Mouse (Mus musculus): Measurements from ENCODE around the gene Nfib. TPM values are rescaled to one million over a fixed set of nuclear protein-coding genes. Genes with fewer than 3 reads are reported as not detected.

The Nfib gene
- polyA plus RNA-seq, 1 experiment from 2014 or later: 58.4 TPM

- WGBS: 81% methylated on average over 13 of the region's 13 CpGs
- DNase-seq (ENCODE audit: low spot score) (no peak), ATAC-seq (replicated peaks; ENCODE audit: low FRiP score) (no peak)
- H3K36me3 ChIP-seq (ENCODE audit: control insufficient read depth, insufficient read depth, low read length): no peaks in the 10 kb centered on the region
- no peaks in the 10 kb centered on the region for H3K27me3 ChIP-seq (ENCODE audit: control insufficient read depth, insufficient read depth, low read length)
- H3K9ac ChIP-seq (ENCODE audit: low read length): no peak overlapping the region
- no peaks in the 10 kb centered on the region for H3K9me3 ChIP-seq (ENCODE audit: control insufficient read depth, low read length)
- H3K4me2 ChIP-seq (ENCODE audit: low read depth, low read length, severe bottlenecking): no peak overlapping the region
- H3K4me1 ChIP-seq (replicated peaks; ENCODE audit: control insufficient read depth, insufficient read depth, low read length): peaks cover 2% of the 10 kb centered on the region; the same call in 1 of the 2 replicates
- no peak overlapping the region for H3K27ac ChIP-seq (ENCODE audit: low read depth, low read length)
- no peak overlapping the region for H3K4me3 ChIP-seq (ENCODE audit: low read depth, low read length)
Observed at GRCm38 (mm10) chr4:82433926-82434705, 271.4 kb downstream of the Nfib start.

- no peaks in the 10 kb centered on the region for H3K36me3 ChIP-seq (ENCODE audit: control insufficient read depth, insufficient read depth, low read length)
- H3K27me3 ChIP-seq (ENCODE audit: control insufficient read depth, insufficient read depth, low read length): no peaks in the 10 kb centered on the region
- WGBS: 95% methylated on average over 8 of the region's 8 CpGs
- peaks cover 2% of the 10 kb centered on the region; the same call in 1 of the 2 replicates for H3K4me1 ChIP-seq (replicated peaks; ENCODE audit: control insufficient read depth, insufficient read depth, low read length)
- no peak overlapping the region for H3K27ac ChIP-seq (ENCODE audit: low read depth, low read length)
- H3K4me2 ChIP-seq (ENCODE audit: low read depth, low read length, severe bottlenecking): no peak overlapping the region
- no peak for DNase-seq (ENCODE audit: low spot score)
- no peak overlapping the region for H3K4me3 ChIP-seq (ENCODE audit: low read depth, low read length)
- no peak for ATAC-seq (replicated peaks; ENCODE audit: low FRiP score)
- no peaks in the 10 kb centered on the region for H3K9me3 ChIP-seq (ENCODE audit: control insufficient read depth, low read length)
- no peak overlapping the region for H3K9ac ChIP-seq (ENCODE audit: low read length)
Observed at GRCm38 (mm10) chr4:82431831-82432230, 273.7 kb downstream of the Nfib start.

GRCm38 (mm10) chr4:82430802-82431201, 274.7 kb downstream of the Nfib start:
- Histone ChIP-seq H3K4me2 (ENCODE audit: low read depth, low read length, severe bottlenecking) (no peak overlapping the region), H3K27ac (ENCODE audit: low read depth, low read length) (no peak overlapping the region), H3K36me3 (ENCODE audit: control insufficient read depth, insufficient read depth, low read length) (no peaks in the 10 kb centered on the region), H3K27me3 (ENCODE audit: control insufficient read depth, insufficient read depth, low read length) (no peaks in the 10 kb centered on the region), H3K9me3 (ENCODE audit: control insufficient read depth, low read length) (no peaks in the 10 kb centered on the region), H3K4me3 (ENCODE audit: low read depth, low read length) (no peak overlapping the region), H3K4me1 (replicated peaks; ENCODE audit: control insufficient read depth, insufficient read depth, low read length) (peaks cover 2% of the 10 kb centered on the region; the same call in 1 of the 2 replicates), H3K9ac (ENCODE audit: low read length) (no peak overlapping the region)
- 0 out of 2 replicates have a peak, but pooled peaks have one; percentile 39 for ATAC-seq (replicated peaks; ENCODE audit: low FRiP score)
- no peak for DNase-seq (ENCODE audit: low spot score)
- 42% methylated on average over 3 of the region's 3 CpGs for WGBS

GRCm38 (mm10) chr4:82426224-82426623, 279.3 kb downstream of the Nfib start:
- 97% methylated on average over 4 of the region's 4 CpGs for WGBS
- no peak for ATAC-seq (replicated peaks; ENCODE audit: low FRiP score)
- no peak overlapping the region for H3K9ac ChIP-seq (ENCODE audit: low read length)
- H3K4me1 ChIP-seq (replicated peaks; ENCODE audit: control insufficient read depth, insufficient read depth, low read length): 0 out of 2 replicates have a peak, but pooled peaks cover 2% of the 10 kb centered on the region
- H3K4me3 ChIP-seq (ENCODE audit: low read depth, low read length): no peak overlapping the region
- no peak overlapping the region for H3K27ac ChIP-seq (ENCODE audit: low read depth, low read length)
- DNase-seq (ENCODE audit: low spot score): no peak
- no peaks in the 10 kb centered on the region for H3K9me3 ChIP-seq (ENCODE audit: control insufficient read depth, low read length)
- no peak overlapping the region for H3K4me2 ChIP-seq (ENCODE audit: low read depth, low read length, severe bottlenecking)
- H3K27me3 ChIP-seq (ENCODE audit: control insufficient read depth, insufficient read depth, low read length): no peaks in the 10 kb centered on the region
- H3K36me3 ChIP-seq (ENCODE audit: control insufficient read depth, insufficient read depth, low read length): no peaks in the 10 kb centered on the region

GRCm38 (mm10) chr4:82418241-82418640, 287.3 kb downstream of the Nfib start:
- H3K9ac ChIP-seq (ENCODE audit: low read length): no peak overlapping the region
- WGBS: 77% methylated on average over 4 of the region's 4 CpGs
- no peak for ATAC-seq (replicated peaks; ENCODE audit: low FRiP score)

GRCm38 (mm10) chr4:82415817-82416216, 289.7 kb downstream of the Nfib start:
- no peak for ATAC-seq (replicated peaks; ENCODE audit: low FRiP score)
- DNase-seq (ENCODE audit: low spot score): no peak
- no peak overlapping the region for H3K9ac ChIP-seq (ENCODE audit: low read length)

More at GRCm38 (mm10) chr4:82418241-82418640, 287.3 kb downstream of the Nfib start:
- no peak overlapping the region for H3K4me2 ChIP-seq (ENCODE audit: low read depth, low read length, severe bottlenecking)
- no peaks in the 10 kb centered on the region for H3K9me3 ChIP-seq (ENCODE audit: control insufficient read depth, low read length)
- no peaks in the 10 kb centered on the region; the same call in 1 of the 2 replicates for H3K4me1 ChIP-seq (replicated peaks; ENCODE audit: control insufficient read depth, insufficient read depth, low read length)
- H3K4me3 ChIP-seq (ENCODE audit: low read depth, low read length): no peak overlapping the region
- H3K27ac ChIP-seq (ENCODE audit: low read depth, low read length): no peak overlapping the region
- H3K27me3 ChIP-seq (ENCODE audit: control insufficient read depth, insufficient read depth, low read length): no peaks in the 10 kb centered on the region
- no peaks in the 10 kb centered on the region for H3K36me3 ChIP-seq (ENCODE audit: control insufficient read depth, insufficient read depth, low read length)
- no peak for DNase-seq (ENCODE audit: low spot score)

GRCm38 (mm10) chr4:82412651-82413050, 292.9 kb downstream of the Nfib start:
- Histone ChIP-seq H3K4me2 (ENCODE audit: low read depth, low read length, severe bottlenecking) (no peak overlapping the region), H3K9me3 (ENCODE audit: control insufficient read depth, low read length) (no peaks in the 10 kb centered on the region), H3K36me3 (ENCODE audit: control insufficient read depth, insufficient read depth, low read length) (no peaks in the 10 kb centered on the region), H3K9ac (ENCODE audit: low read length) (no peak overlapping the region), H3K27me3 (ENCODE audit: control insufficient read depth, insufficient read depth, low read length) (no peaks in the 10 kb centered on the region; the same call in 1 of the 2 replicates), H3K4me1 (replicated peaks; ENCODE audit: control insufficient read depth, insufficient read depth, low read length) (peaks cover 10% of the 10 kb centered on the region), H3K27ac (ENCODE audit: low read depth, low read length) (no peak overlapping the region), H3K4me3 (ENCODE audit: low read depth, low read length) (no peak overlapping the region)
- 86% methylated on average over 7 of the region's 7 CpGs for WGBS
- no peak for ATAC-seq (replicated peaks; ENCODE audit: low FRiP score)
- DNase-seq (ENCODE audit: low spot score): no peak

More at GRCm38 (mm10) chr4:82415817-82416216, 289.7 kb downstream of the Nfib start:
- H3K4me2 ChIP-seq (ENCODE audit: low read depth, low read length, severe bottlenecking): no peak overlapping the region
- 74% methylated on average over 4 of the region's 4 CpGs for WGBS
- H3K27me3 ChIP-seq (ENCODE audit: control insufficient read depth, insufficient read depth, low read length): no peaks in the 10 kb centered on the region
- H3K4me3 ChIP-seq (ENCODE audit: low read depth, low read length): no peak overlapping the region
- no peaks in the 10 kb centered on the region; the same call in none of the 2 replicates for H3K4me1 ChIP-seq (replicated peaks; ENCODE audit: control insufficient read depth, insufficient read depth, low read length)
- H3K27ac ChIP-seq (ENCODE audit: low read depth, low read length): no peak overlapping the region
- no peaks in the 10 kb centered on the region for H3K36me3 ChIP-seq (ENCODE audit: control insufficient read depth, insufficient read depth, low read length)
- H3K9me3 ChIP-seq (ENCODE audit: control insufficient read depth, low read length): no peaks in the 10 kb centered on the region

- ATAC-seq (replicated peaks; ENCODE audit: low FRiP score) (no peak), DNase-seq (ENCODE audit: low spot score) (no peak)
- no peaks in the 10 kb centered on the region; the same call in 1 of the 2 replicates for H3K27me3 ChIP-seq (ENCODE audit: control insufficient read depth, insufficient read depth, low read length)
- no peak overlapping the region for H3K9ac ChIP-seq (ENCODE audit: low read length)
- WGBS: 45% methylated on average over 5 of the region's 5 CpGs
- H3K36me3 ChIP-seq (ENCODE audit: control insufficient read depth, insufficient read depth, low read length): no peaks in the 10 kb centered on the region
- no peak overlapping the region for H3K4me2 ChIP-seq (ENCODE audit: low read depth, low read length, severe bottlenecking)
- no peaks in the 10 kb centered on the region for H3K9me3 ChIP-seq (ENCODE audit: control insufficient read depth, low read length)
- H3K4me3 ChIP-seq (ENCODE audit: low read depth, low read length): no peak overlapping the region
- H3K4me1 ChIP-seq (replicated peaks; ENCODE audit: control insufficient read depth, insufficient read depth, low read length): peaks cover 10% of the 10 kb centered on the region
- H3K27ac ChIP-seq (ENCODE audit: low read depth, low read length): no peak overlapping the region
Observed at GRCm38 (mm10) chr4:82411965-82412364, 293.6 kb downstream of the Nfib start.
